Mouse (Mus musculus) gastrocnemius, adult 8-10 months (tissue): ENCODE measurements around the gene 1700001L19Rik. TPM values are rescaled to one million over a fixed set of nuclear protein-coding genes. Genes with fewer than 3 reads are reported as not detected.

ENCODE experiments used
- DNase-seq, 2 experiments: peaks; one replicate each; pipeline ENCODE4 v3.0.0; 2022; ENCODE audit warnings: low spot score in 2 of 2
- total RNA-seq, 4 experiments: library from RNA; stranded (reverse); gene quantifications; 2 replicates each; pipeline ENCODE4 v1.2.4; 2022

1700001L19Rik gene
- total RNA-seq, 4 experiments from 2014 or later, result 0.27 TPM; not detected in 3

GRCm38 (mm10) chr13:68607652-68608405 lies 10.6 kb downstream of the 1700001L19Rik start:
- DNase-seq, result no peak

- no peak for DNase-seq
Observed at GRCm38 (mm10) chr13:68622792-68623191, 25.6 kb downstream of the 1700001L19Rik start.

GRCm38 (mm10) chr13:68627041-68627440 lies 29.8 kb downstream of the 1700001L19Rik start:
- DNase-seq, result no peak

GRCm38 (mm10) chr13:68642786-68643185 lies 45.6 kb downstream of the 1700001L19Rik start:
- DNase-seq, result no peak

Other genes with a start within 250 kb of the 1700001L19Rik start
- 10 to 100 TPM; 23.5 to 27.7 (median 25.2) TPM for gene Mtrr, start 15.3 kb upstream of the 1700001L19Rik start, total RNA-seq
- 10 to 100 TPM in 3 of 4 experiments, 1 to 10 TPM in 1; 8.5 to 12.2 (median 10.8) TPM for gene Fastkd3, start 15.2 kb upstream of the 1700001L19Rik start, total RNA-seq